In genomic region chr5:113436987-113437386, GRCm38 (mm10) we compare ENCODE assay signal across 23 mouse cellular contexts. TPM values are rescaled to one million over a fixed set of nuclear protein-coding genes. Genes with fewer than 3 reads are reported as not detected.
DNase-seq lines count a peak whose midpoint lies in the region; ATAC-seq and TF ChIP-seq lines count a peak whose summit lies in the region.
"Had no signal": no experiment of that assay in that cellular context is flagged by ENCODE, and none has a peak within 500 bp of the region (broad histone marks: within the 10 kb centered on the region; RNA-seq: fewer than 3 reads in every experiment).

No protein-coding gene starts in this region.

- H3K27ac ChIP-seq in kidney, adult 2 months (ENCODE audit: insufficient read depth, low read depth, low read length) = no peak overlapping the region
- H3K27ac ChIP-seq in CH12.LX (ENCODE audit: insufficient read depth, low read depth) = no peak overlapping the region
- H3K27ac ChIP-seq in intestine, embryonic 15.5 days = no peak overlapping the region
- H3K27ac ChIP-seq: forebrain, embryonic 10.5 days; gastrocnemius, adult 2 months; hindbrain, embryonic 12.5 days; hindbrain, embryonic 15.5 days had no signal

- no peak overlapping the region for H3K4me2 ChIP-seq in CH12.LX (ENCODE audit: insufficient read depth, low read depth, poor library complexity, severe bottlenecking)
- H3K4me2 ChIP-seq in intestine, embryonic 15.5 days (replicated peaks) = no peak overlapping the region
- H3K4me2 ChIP-seq: heart, embryonic 11.5 days; hindbrain, embryonic 12.5 days; hindbrain, embryonic 15.5 days had no signal

- in situ Hi-C loops in CH12.LX (cut with MboI; ENCODE audit: low pct_ligation_motif_present, low pct_unique_long_range_greater_than_20kb, low sequenced_read_pairs) = no loop called here

- no peaks in the 10 kb centered on the region for H3K27me3 ChIP-seq in kidney, adult 2 months (replicated peaks; ENCODE audit: control insufficient read depth, insufficient read depth, low read length)
- H3K27me3 ChIP-seq in CH12.LX (replicated peaks) = peaks cover 12% of the 10 kb centered on the region
- no peaks in the 10 kb centered on the region for H3K27me3 ChIP-seq in intestine, embryonic 15.5 days (replicated peaks)
- H3K27me3 ChIP-seq: hindbrain, embryonic 12.5 days; hindbrain, embryonic 15.5 days had no signal

- no peak overlapping the region for H3K9ac ChIP-seq in CH12.LX (ENCODE audit: insufficient read depth, low read depth)
- H3K9ac ChIP-seq in intestine, embryonic 15.5 days = no peak overlapping the region
- H3K9ac ChIP-seq: forebrain, postnatal 0 days; hindbrain, embryonic 12.5 days; hindbrain, embryonic 15.5 days had no signal

- TF ChIP-seq EP300 in CH12.LX (IDR thresholded peaks at IDR 0.05; ENCODE audit: low read length) = no peak

- peak; percentile 53; the same call in 1 of the 2 replicates for ATAC-seq in intestine, embryonic 15.5 days
- ATAC-seq: activated CD4-positive, CD25-positive, alpha-beta regulatory T cell, adult 4 months; forebrain, embryonic 14.5 days; forebrain, postnatal 0 days had no signal

- no peak for TF ChIP-seq CTCF in kidney, adult 2 months (conservative IDR thresholded peaks at IDR 0.05; ENCODE audit: insufficient read depth, insufficient read length, low read depth, low read length)
- no peak for TF ChIP-seq CTCF in CH12.LX (conservative IDR thresholded peaks at IDR 0.05 in 1 of 2, IDR thresholded peaks at IDR 0.05 in 1 of 2; ENCODE audit: low read depth in 2 of 2, low read length in 2 of 2)

- no peaks in the 10 kb centered on the region for H3K36me3 ChIP-seq in kidney, adult 2 months (ENCODE audit: control insufficient read depth, insufficient read depth, low read length)
- no peaks in the 10 kb centered on the region for H3K36me3 ChIP-seq in CH12.LX (replicated peaks in 1 of 2; ENCODE audit: control insufficient read depth in 1 of 2, insufficient read depth in 1 of 2, low read length in 1 of 2)
- no peaks in the 10 kb centered on the region for H3K36me3 ChIP-seq in intestine, embryonic 15.5 days
- H3K36me3 ChIP-seq: forebrain, embryonic 10.5 days; hindbrain, embryonic 12.5 days; hindbrain, embryonic 15.5 days had no signal

- 31% methylated on average over 3 of the region's 3 CpGs for WGBS in kidney, adult 2 months
- WGBS in intestine, embryonic 15.5 days = 46% methylated on average over 3 of the region's 3 CpGs

- H3K4me3 ChIP-seq in kidney, adult 2 months (ENCODE audit: insufficient read depth, low read depth, low read length) = no peak overlapping the region
- H3K4me3 ChIP-seq in CH12.LX (replicated peaks in 1 of 3; ENCODE audit: low read depth in 2 of 3, low read length in 2 of 3, poor library complexity in 1 of 3) = no peak overlapping the region
- no peak overlapping the region for H3K4me3 ChIP-seq in intestine, embryonic 15.5 days (replicated peaks)
- H3K4me3 ChIP-seq: forebrain, embryonic 10.5 days; gastrocnemius, adult 2 months; hindbrain, embryonic 12.5 days; hindbrain, embryonic 15.5 days had no signal

- TF ChIP-seq POLR2A in kidney, adult 2 months (IDR thresholded peaks at IDR 0.05; ENCODE audit: low read depth, low read length) = no peak
- no peak for TF ChIP-seq POLR2A in CH12.LX (IDR thresholded peaks at IDR 0.05; ENCODE audit: low read depth, low read length)

- dilution Hi-C loops in CH12.LX (cut with MboI; ENCODE audit: extremely low pct_ligation_motif_present, extremely low pct_unique_long_range_greater_than_20kb, low sequenced_read_pairs) = no loop called here

- DNase-seq in kidney, adult 2 months = peak; percentile 31
- no peak for DNase-seq in kidney, adult 18-20 months
- peak; percentile 19 for DNase-seq in CH12.LX (ENCODE audit: extremely low read depth)
- no peak for DNase-seq in ovary, adult 18-20 months (ENCODE audit: low spot score)
- no peak for DNase-seq in lung, postnatal 14 days
- DNase-seq: adrenal gland, adult 8-10 months; adrenal gland, postnatal 25 days; cerebellum, adult 11-12 months; cerebellum, adult 8-10 months; cerebellum, postnatal 10 days; forebrain, postnatal 0 days; gastrocnemius, adult 2 months; gastrocnemius, postnatal 14 days; heart, adult 11 months had no signal

- TF ChIP-seq RAD21 in CH12.LX (IDR thresholded peaks at IDR 0.05; ENCODE audit: low read depth, low read length) = no peak

- no peaks in the 10 kb centered on the region for H3K4me1 ChIP-seq in kidney, adult 2 months (ENCODE audit: control insufficient read depth, insufficient read depth, low read length)
- H3K4me1 ChIP-seq in CH12.LX (ENCODE audit: control insufficient read depth in 1 of 2, insufficient read depth in 2 of 2) = peaks cover 0 to 9% of the 10 kb centered on the region in 2 experiments; a peak in 2 of 4 replicates
- H3K4me1 ChIP-seq in intestine, embryonic 15.5 days (replicated peaks) = peaks cover 4% of the 10 kb centered on the region; the same call in 1 of the 2 replicates

- no peaks in the 10 kb centered on the region for H3K9me3 ChIP-seq in CH12.LX (replicated peaks; ENCODE audit: low read length)
- H3K9me3 ChIP-seq in intestine, embryonic 15.5 days = no peaks in the 10 kb centered on the region
- H3K9me3 ChIP-seq: forebrain, embryonic 10.5 days; hindbrain, embryonic 12.5 days; hindbrain, embryonic 15.5 days had no signal

- no peaks in the 10 kb centered on the region for H3K79me2 ChIP-seq in CH12.LX (replicated peaks; ENCODE audit: control insufficient read depth, extremely low read depth, insufficient read depth, poor library complexity, severe bottlenecking)

TF ChIP-seq in CH12.LX, 34 proteins besides CTCF, POLR2A, EP300 and RAD21:
- TF ChIP-seq JUN (IDR thresholded peaks at IDR 0.05; ENCODE audit: insufficient read depth, low read depth, low read length) = no peak
- no peak for TF ChIP-seq TCF12 (IDR thresholded peaks at IDR 0.05; ENCODE audit: low read depth, low read length)
- TF ChIP-seq MAZ (IDR thresholded peaks at IDR 0.05; ENCODE audit: low read depth, low read length) = no peak
- no peak for TF ChIP-seq ETS1 (conservative IDR thresholded peaks at IDR 0.05; ENCODE audit: low read depth, low read length)
- no peak for TF ChIP-seq NRF1 (IDR thresholded peaks at IDR 0.05; ENCODE audit: low read depth, low read length)
- TF ChIP-seq JUND (conservative IDR thresholded peaks at IDR 0.05; ENCODE audit: low read depth, low read length) = no peak
- no peak for TF ChIP-seq ELF1 (IDR thresholded peaks at IDR 0.05; ENCODE audit: low read depth, low read length)
- TF ChIP-seq MEF2A (IDR thresholded peaks at IDR 0.05; ENCODE audit: borderline replicate concordance, low read depth, low read length) = no peak
- no peak for TF ChIP-seq GABPA (IDR thresholded peaks at IDR 0.05; ENCODE audit: insufficient replicate concordance, low read depth, low read length)
- no peak for TF ChIP-seq POLR2AphosphoS2 (IDR thresholded peaks at IDR 0.05; ENCODE audit: low read depth, low read length)
- TF ChIP-seq SMC3 (IDR thresholded peaks at IDR 0.05; ENCODE audit: low read depth, low read length) = no peak
- TF ChIP-seq USF2 (conservative IDR thresholded peaks at IDR 0.05; ENCODE audit: low read depth, low read length) = no peak
- TF ChIP-seq MXI1 (IDR thresholded peaks at IDR 0.05; ENCODE audit: low read depth, low read length) = no peak
- no peak for TF ChIP-seq E2F4 (IDR thresholded peaks at IDR 0.05; ENCODE audit: insufficient replicate concordance, low read depth, low read length)
- no peak for TF ChIP-seq SIN3A (IDR thresholded peaks at IDR 0.05; ENCODE audit: low read length)
- TF ChIP-seq ZNF384 (IDR thresholded peaks at IDR 0.05; ENCODE audit: low read depth, low read length) = no peak
- no peak for TF ChIP-seq USF1 (IDR thresholded peaks at IDR 0.05; ENCODE audit: low read depth, low read length)
- TF ChIP-seq TBP (conservative IDR thresholded peaks at IDR 0.05; ENCODE audit: low read depth, low read length) = no peak

RNA-seq across cellular contexts. Expression of gene Wscd2, which starts 53.1 kb away (rescaled TPM):
- 9.0 and 10.1 TPM in 2 replicates for polyA plus RNA-seq in kidney, adult 2 months (2012; rRNA removed)
- total RNA-seq in CH12.LX (2012; rRNA removed) = 0.38 and 0.42 TPM in 2 replicates
- total RNA-seq in CH12.LX (2014; rRNA removed) = 0.38 and 0.39 TPM in 2 replicates
- polyA plus RNA-seq in CH12.LX (2012; ENCODE audit: insufficient read length, low read depth) = 0.48 and 0.51 TPM in 2 replicates
- polyA plus RNA-seq in intestine, embryonic 15.5 days (2015; fragmentation: Nextera tagmentation; extraction: Ambion mirVana) = 7.0 and 7.7 TPM in 2 replicates
- total RNA-seq: hematopoietic stem cell, adult 5-6 weeks; MEL had no signal

Comparison
In these comparisons a context has a peak if more than half of its experiments do, and no peak if none do; other contexts are left out.
1. DNase-seq: peak in kidney, adult 2 months (single experiment) and CH12.LX (single experiment); none in kidney, adult 18-20 months (single experiment), ovary, adult 18-20 months (single experiment) and lung, postnatal 14 days (single experiment).